Mouse (Mus musculus) hindbrain, embryonic 12.5 days (tissue): ENCODE data around the gene Il1f9. TPM values are rescaled to one million over a fixed set of nuclear protein-coding genes. Genes with fewer than 3 reads are reported as not detected.
"Not testable (repeated sequence)": the region's sequence is repeated elsewhere in the genome, so short reads cannot be mapped to it uniquely, and the experiment has no call there.

Source experiments
- ATAC-seq: fragments of 200-750 bp; cut with Nextera tagmentation; 2 replicates; pipeline ENCODE4 v1.8.0; 2017; ENCODE audit warnings: moderate TSS enrichment; ENCODE audit not compliant: low FRiP score
- H3K27ac ChIP-seq: fragments of 300-500 bp; sonication (generic); 2 replicates; pipeline ENCODE4 v1.5.1; 2016; ENCODE audit warnings: mild to moderate bottlenecking
- H3K27me3 ChIP-seq: fragments of 300-500 bp; sonication (generic); 2 replicates; pipeline ENCODE4 v1.6.1; 2016; ENCODE audit warnings: mild to moderate bottlenecking
- H3K36me3 ChIP-seq: fragments of 300-500 bp; sonication (generic); 2 replicates; pipeline ENCODE4 v1.6.1; 2016; ENCODE audit warnings: mild to moderate bottlenecking
- H3K4me1 ChIP-seq: fragments of 300-500 bp; sonication (generic); 2 replicates; pipeline ENCODE4 v1.6.1; 2016
- H3K4me2 ChIP-seq: fragments of 300-500 bp; sonication (generic); replicated peaks from 2 replicates; pipeline ENCODE4 v1.6.1; 2016; ENCODE audit warnings: mild to moderate bottlenecking
- H3K4me3 ChIP-seq: fragments of 300-500 bp; sonication (generic); 2 replicates; pipeline ENCODE4 v1.5.1; 2016; ENCODE audit warnings: mild to moderate bottlenecking
- H3K9ac ChIP-seq: fragments of 300-500 bp; sonication (generic); 2 replicates; pipeline ENCODE4 v1.6.1; 2016; ENCODE audit warnings: mild to moderate bottlenecking, moderate library complexity
- H3K9me3 ChIP-seq: fragments of 300-500 bp; sonication (generic); replicated peaks from 2 replicates; pipeline ENCODE4 v1.6.1; 2016; ENCODE audit warnings: mild to moderate bottlenecking
- WGBS: fragments of 180-500 bp; shearing (Covaris S2); methylation state at CpG from one replicate; pipeline ENCODE4 v1.1.7; 2016; 5-methylcytosine and 5-hydroxymethylcytosine counted together
- polyA plus RNA-seq: library from polyadenylated mRNA; unstranded; fragments of >200 nt; fragmentation: Nextera tagmentation; extraction: Ambion mirVana; gene quantifications from 2 replicates; pipeline ENCODE4 v1.2.1, GENCODE M21; 2016

Gene Il1f9
- polyA plus RNA-seq: not detected in 2 replicates

DNA sequence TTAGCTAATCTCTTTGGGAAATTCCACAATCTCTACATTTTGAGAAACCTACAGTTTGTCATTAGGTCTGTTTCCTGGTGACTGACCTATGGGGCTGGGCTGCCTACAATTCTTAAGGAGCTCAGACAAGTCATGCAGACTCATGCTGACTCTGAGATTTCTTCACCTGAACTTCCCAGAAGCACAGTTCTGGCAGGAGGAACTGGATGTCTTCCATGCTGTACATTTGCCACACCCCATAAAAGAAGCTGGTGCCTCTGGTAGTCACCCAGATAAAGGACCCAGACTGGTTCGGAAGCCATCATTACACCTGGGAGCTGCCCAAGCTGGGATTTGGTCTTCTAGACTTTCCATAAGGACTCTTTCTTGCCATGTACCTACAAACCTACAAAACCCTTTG, at the start of gene Il1f9:
Gene Il1f9 (plus strand): TSS at position 301 of the 400 bp plus-strand sequence.
- no peak within 1 kb of the TSS for H3K27ac ChIP-seq
- no peaks in the 10 kb centered on the region for H3K4me1 ChIP-seq
- ATAC-seq: no peak
- 100% methylated on average over 1 of the region's 1 CpGs for whole genome bisulfite sequencing
- no peaks in the 10 kb centered on the region for H3K27me3 ChIP-seq
- no peak within 1 kb of the TSS for H3K4me2 ChIP-seq
- no peaks in the 10 kb centered on the region for H3K36me3 ChIP-seq
- H3K9me3 ChIP-seq: no peaks in the 10 kb centered on the region
- H3K4me3 ChIP-seq: no peak within 1 kb of the TSS
- H3K9ac ChIP-seq: no peak within 1 kb of the TSS

DNA sequence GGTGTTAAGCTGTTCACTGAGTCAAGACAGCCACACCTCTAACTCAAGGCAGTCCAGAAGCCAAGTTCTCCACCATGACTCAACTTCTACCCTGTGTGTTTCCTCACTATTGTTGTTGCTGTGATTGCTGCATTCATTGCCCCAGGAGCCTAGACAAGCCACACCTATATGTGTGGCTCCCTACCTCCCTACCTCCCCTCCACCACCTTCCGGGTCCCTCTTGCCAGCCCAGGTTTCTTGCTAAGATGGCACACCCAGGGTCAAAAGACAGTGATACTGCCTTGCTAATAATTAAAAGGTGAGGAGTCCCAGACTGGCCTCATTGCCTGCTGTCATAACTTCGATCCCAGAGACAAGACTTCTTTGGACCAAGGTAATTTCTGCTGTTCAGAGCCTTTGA, 33.4 kb upstream of the Il1f9 start, which contains the start of gene Il1f8:
Gene Il1f8 (plus strand): TSS at position 301 of the 400 bp plus-strand sequence.
- Histone ChIP-seq H3K9me3 (no peaks in the 10 kb centered on the region), H3K4me1 (no peaks in the 10 kb centered on the region), H3K4me2 (no peak within 1 kb of the TSS), H3K36me3 (no peaks in the 10 kb centered on the region), H3K27me3 (no peaks in the 10 kb centered on the region), H3K9ac (no peak within 1 kb of the TSS), H3K4me3 (no peak within 1 kb of the TSS), H3K27ac (no peak within 1 kb of the TSS)
- WGBS: 89% methylated on average over 2 of the region's 2 CpGs
- no peak for ATAC-seq

DNA sequence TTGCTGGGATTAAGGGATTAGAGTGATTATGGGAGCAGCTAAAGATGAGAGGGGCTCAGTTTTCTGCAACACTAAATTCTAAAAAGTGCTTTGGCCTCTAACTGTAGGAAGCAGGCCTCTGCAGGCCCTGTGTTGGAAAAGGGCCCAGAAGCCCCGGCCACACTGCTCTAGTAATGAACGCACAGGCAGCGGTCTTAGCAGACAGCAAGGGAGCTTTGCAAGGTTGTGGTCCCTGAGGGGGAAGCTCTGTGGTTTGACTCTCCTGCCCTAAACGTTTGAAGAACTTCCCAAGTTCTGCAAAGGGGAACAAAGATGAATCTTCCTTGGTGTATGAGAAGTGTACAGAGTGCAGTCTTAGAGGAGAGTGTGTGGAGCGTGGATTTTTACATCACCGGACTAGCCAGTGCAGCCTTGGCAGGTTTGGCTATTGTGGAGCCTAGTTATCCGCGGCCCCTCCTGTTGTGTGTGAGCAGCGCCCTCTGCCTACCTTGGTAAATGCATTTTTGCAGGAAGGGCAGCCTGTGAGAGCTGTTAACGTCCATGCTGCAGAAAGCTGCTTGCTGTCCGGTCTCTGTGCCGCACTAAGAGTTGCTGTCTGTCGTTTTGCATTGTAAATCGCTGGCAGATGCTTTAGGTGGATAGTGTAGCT, 4.5 kb upstream of the Il1f9 start:
- not testable (repeated sequence) for H3K9me3 ChIP-seq, H3K36me3 ChIP-seq, H3K27ac ChIP-seq, H3K4me1 ChIP-seq, H3K27me3 ChIP-seq, H3K4me3 ChIP-seq
- Histone ChIP-seq H3K4me2 (peak overlapping the region; percentile 23), H3K9ac (0 out of 2 replicates have a peak overlapping the region, but pooled peaks have one; percentile 23)
- ATAC-seq: peak; percentile 85
- WGBS: 17% methylated on average over 14 of the region's 14 CpGs

DNA sequence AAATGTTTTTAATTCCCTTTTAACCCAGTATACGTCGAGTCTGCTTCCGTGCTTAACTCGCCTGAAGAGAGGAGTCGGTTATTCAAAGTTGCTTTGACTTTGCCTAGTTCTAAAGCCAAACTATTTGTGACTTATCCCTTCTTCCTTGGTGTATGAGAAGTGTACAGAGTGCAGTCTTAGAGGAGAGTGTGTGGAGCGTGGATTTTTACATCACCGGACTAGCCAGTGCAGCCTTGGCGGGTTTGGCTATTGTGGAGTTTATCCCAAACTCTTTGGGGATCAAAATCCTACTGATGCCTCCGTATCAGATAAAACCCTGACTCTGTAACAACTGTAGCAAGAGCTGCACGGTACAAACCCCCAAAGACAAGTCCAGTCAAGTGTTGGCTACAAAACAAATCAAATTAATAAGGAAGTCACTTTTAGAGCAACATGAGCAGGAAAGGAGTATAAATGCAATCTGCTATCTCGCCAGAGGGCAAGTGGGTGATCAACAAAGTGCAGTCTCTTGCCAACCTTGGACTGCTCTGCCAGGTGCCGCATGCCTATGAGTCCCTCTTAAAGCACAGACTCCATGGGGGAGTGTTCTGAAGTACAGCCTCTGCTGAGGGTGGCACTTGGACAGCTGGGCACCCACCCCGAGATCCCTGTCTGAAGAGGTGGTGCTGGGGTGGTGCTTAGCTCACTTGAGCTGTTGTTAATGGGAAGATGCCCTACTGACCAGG, 3.7 kb upstream of the Il1f9 start:
- not testable (repeated sequence) for H3K27me3 ChIP-seq, H3K27ac ChIP-seq, H3K9me3 ChIP-seq, H3K4me1 ChIP-seq, H3K4me3 ChIP-seq, H3K36me3 ChIP-seq, ATAC-seq
- peak overlapping the region; percentile 23; the same call in 1 of the 2 replicates for H3K4me2 ChIP-seq
- 68% methylated on average over 13 of the region's 13 CpGs for WGBS
- 0 out of 2 replicates have a peak overlapping the region, but pooled peaks have one; percentile 23 for H3K9ac ChIP-seq

DNA sequence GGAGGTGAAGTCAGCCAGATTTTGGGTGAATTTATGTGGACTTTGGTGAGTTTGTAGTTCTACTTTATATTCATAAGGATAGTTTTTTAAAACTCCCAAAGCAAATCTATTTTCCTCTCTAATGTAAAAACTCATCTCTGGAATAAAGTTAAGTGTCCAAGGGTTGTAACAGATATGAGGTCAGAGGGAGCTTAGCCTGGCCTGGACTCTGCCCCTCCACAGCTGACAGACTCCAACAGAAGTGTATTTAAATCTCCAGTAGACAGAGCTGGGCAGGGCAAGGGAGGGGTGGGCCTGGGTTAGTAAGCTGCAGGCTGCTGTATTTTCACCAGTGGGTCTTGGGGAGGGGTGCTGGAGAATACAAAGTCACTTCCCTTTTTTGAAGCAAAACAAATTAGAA, 2.2 kb upstream of the Il1f9 start:
- not testable (repeated sequence) for H3K36me3 ChIP-seq, H3K27ac ChIP-seq, H3K9ac ChIP-seq, H3K4me3 ChIP-seq, H3K4me1 ChIP-seq, ATAC-seq, H3K27me3 ChIP-seq, H3K9me3 ChIP-seq, H3K4me2 ChIP-seq

DNA sequence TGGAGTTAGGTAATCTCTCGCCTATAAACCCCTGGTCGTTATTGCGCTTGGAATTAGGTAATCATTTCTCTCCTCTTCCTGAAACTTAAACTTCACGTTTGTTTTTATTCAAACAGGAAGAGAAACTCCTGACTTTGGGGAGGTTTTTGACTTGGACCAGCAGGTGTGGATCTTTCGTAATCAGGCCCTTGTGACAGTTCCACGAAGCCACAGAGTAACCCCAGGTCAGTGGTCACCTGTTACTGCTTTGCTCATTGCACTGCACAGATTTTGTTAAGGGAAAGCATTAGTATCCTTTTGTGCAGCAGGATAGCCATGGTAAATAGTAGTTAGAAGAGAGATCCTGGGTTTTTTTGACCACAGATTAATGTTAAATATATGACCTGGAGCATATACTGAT, 1.3 kb downstream of the Il1f9 start:
- H3K27ac ChIP-seq: no peak overlapping the region
- H3K4me3 ChIP-seq: no peak overlapping the region
- no peak overlapping the region for H3K4me2 ChIP-seq
- H3K9ac ChIP-seq: no peak overlapping the region
- no peaks in the 10 kb centered on the region for H3K9me3 ChIP-seq
- ATAC-seq: no peak
- no peaks in the 10 kb centered on the region for H3K36me3 ChIP-seq
- no peaks in the 10 kb centered on the region for H3K4me1 ChIP-seq
- H3K27me3 ChIP-seq: no peaks in the 10 kb centered on the region
- WGBS: 80% methylated on average over 6 of the region's 6 CpGs

DNA sequence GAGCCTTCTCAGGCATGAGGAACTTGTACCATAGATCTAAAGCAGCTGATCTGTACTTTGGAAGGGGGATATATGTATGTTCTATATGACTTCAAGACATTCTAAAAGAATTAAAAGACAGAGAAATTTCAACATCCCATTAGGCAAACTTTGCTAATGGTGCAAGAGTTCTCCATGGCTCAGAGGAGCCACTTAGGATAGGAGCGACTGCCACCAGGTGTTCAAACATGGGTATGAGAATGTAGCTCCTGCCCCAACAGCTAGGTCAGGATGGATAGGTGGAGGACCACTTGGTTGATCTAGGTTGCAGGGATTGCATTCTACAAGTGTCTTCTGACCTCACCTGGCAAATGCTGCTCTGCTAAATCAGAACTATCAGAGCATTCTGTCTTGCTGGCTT, 1.9 kb downstream of the Il1f9 start:
- Histone ChIP-seq H3K36me3 (no peaks in the 10 kb centered on the region), H3K4me3 (no peak overlapping the region), H3K9me3 (no peaks in the 10 kb centered on the region), H3K9ac (no peak overlapping the region), H3K4me2 (no peak overlapping the region), H3K27ac (no peak overlapping the region), H3K4me1 (no peaks in the 10 kb centered on the region), H3K27me3 (no peaks in the 10 kb centered on the region)
- no peak for ATAC-seq
- 54% methylated on average over 1 of the region's 1 CpGs for WGBS

DNA sequence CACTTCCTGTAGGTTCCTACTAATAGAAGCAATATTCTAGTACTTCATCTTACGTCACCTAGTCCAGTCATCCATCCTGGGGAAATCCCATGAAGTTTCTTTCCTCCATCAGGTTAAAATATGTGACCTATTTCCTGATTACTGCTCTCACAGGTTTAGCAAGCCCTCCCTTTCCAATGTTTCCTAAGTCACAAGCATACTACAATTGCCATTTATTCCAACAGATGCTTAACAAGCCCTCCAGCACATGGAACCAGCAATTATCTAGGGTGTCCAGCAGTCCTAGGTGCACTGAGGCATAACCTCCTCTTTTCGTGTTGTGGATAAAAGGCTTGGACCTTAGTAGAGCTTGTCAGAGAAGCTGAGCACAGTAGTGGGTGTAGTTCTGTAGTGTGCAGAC, 28.8 kb downstream of the Il1f9 start, which contains the start of gene Il1f6:
Gene Il1f6 (plus strand): TSS at position 301 of the 400 bp plus-strand sequence.
- Histone ChIP-seq H3K36me3 (no peaks in the 10 kb centered on the region), H3K27me3 (no peaks in the 10 kb centered on the region), H3K4me2 (no peak within 1 kb of the TSS), H3K4me3 (no peak within 1 kb of the TSS), H3K4me1 (no peaks in the 10 kb centered on the region), H3K27ac (no peak within 1 kb of the TSS), H3K9ac (no peak within 1 kb of the TSS), H3K9me3 (no peaks in the 10 kb centered on the region)
- 78% methylated on average over 2 of the region's 2 CpGs for WGBS
- no peak for ATAC-seq

DNA sequence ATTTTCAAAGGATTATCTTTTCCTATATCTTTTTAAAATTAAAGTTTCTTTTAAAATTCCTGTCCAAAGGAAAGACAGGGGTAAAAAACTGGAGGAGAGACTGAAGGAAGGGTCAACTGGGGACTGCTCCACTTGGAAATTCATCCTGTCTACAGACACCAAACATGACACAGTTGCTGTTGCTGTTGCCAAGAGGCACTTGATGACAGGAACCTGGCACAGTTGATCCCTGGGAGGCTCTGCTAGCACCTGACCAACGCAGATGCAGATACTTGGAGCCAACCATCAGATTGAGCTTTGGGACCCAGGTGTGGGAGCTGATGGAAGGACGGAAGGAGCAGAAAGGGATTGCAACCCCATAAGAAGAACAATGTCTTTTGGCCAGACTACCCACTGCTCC, 40.9 kb downstream of the Il1f9 start:
- Histone ChIP-seq H3K9ac (no peak overlapping the region), H3K27me3 (no peaks in the 10 kb centered on the region), H3K4me2 (no peak overlapping the region), H3K4me1 (no peaks in the 10 kb centered on the region), H3K36me3 (no peaks in the 10 kb centered on the region), H3K27ac (no peak overlapping the region), H3K9me3 (no peaks in the 10 kb centered on the region), H3K4me3 (no peak overlapping the region)
- no peak for ATAC-seq
- WGBS: 86% methylated on average over 2 of the region's 2 CpGs

Other genes with a start within 250 kb of the Il1f9 start
- gene Hnmt, start 137.1 kb upstream of the Il1f9 start, polyA plus RNA-seq: 1.2 and 2.2 TPM in 2 replicates
- gene Tbpl2, start 89.9 kb upstream of the Il1f9 start, polyA plus RNA-seq: not detected in 2 replicates
- gene Il1f8, start 33.3 kb upstream of the Il1f9 start, polyA plus RNA-seq: not detected in 2 replicates
- gene Il1f6, start 28.9 kb downstream of the Il1f9 start, polyA plus RNA-seq: not detected in 2 replicates
- 0.18 TPM in 1 of 2 replicates, not detected in the other for gene Il1f5, start 90.5 kb downstream of the Il1f9 start, polyA plus RNA-seq
- gene Il1f10, start 104.7 kb downstream of the Il1f9 start, polyA plus RNA-seq: not detected in 2 replicates
- gene Il1rn, start 150.4 kb downstream of the Il1f9 start, polyA plus RNA-seq: 0.31 TPM in 1 of 2 replicates, not detected in the other
- 1.7 and 2.0 TPM in 2 replicates for gene Psd4, start 181.1 kb downstream of the Il1f9 start, polyA plus RNA-seq